Mouse (Mus musculus) heart, adult 2 months (tissue): ENCODE measurements around the gene Fam20b.

ENCODE experiments used
- CTCF ChIP-seq: fragments of 200-600 bp; IDR thresholded peaks from 2 replicates; pipeline ENCODE4 v1.8.1; 2022; ENCODE audit warnings: antibody characterized with exemption, mild to moderate bottlenecking, moderate library complexity
- POLR2A ChIP-seq: fragments of 200-500 bp; IDR thresholded peaks from 2 replicates; pipeline ENCODE4 v1.6.1; 2011; ENCODE audit warnings: mild to moderate bottlenecking, low read depth, low read length, control low read depth; ENCODE audit not compliant: insufficient read depth

GRCm38 (mm10) chr1:156718286-156718949, 468 bp downstream of the Fam20b start:
- peak; percentile 58 for TF ChIP-seq CTCF
- no peak for TF ChIP-seq POLR2A
